Mouse (Mus musculus): ENCODE data around the gene Mapkapk2. TPM values are rescaled to one million over a fixed set of nuclear protein-coding genes. Genes with fewer than 3 reads are reported as not detected.

The Mapkapk2 gene
- polyA plus RNA-seq, 1 experiment from 2014 or later = 40.4 TPM

- Histone ChIP-seq H3K9me3 (no peaks in the 10 kb centered on the region), H3K4me2 (no peak overlapping the region), H3K36me3 (no peaks in the 10 kb centered on the region), H3K27me3 (no peaks in the 10 kb centered on the region), H3K4me3 (no peak overlapping the region), H3K27ac (no peak overlapping the region), H3K9ac (no peak overlapping the region), H3K4me1 (no peaks in the 10 kb centered on the region)
- 73% methylated on average over 17 of the region's 17 CpGs for WGBS
- no peak for ATAC-seq (ENCODE audit: insufficient number of reproducible peaks, insufficient read depth, low FRiP score, low TSS enrichment, low read depth)
Measured at GRCm38 (mm10) chr1:131010201-131011153, 87.1 kb downstream of the Mapkapk2 start.

- Histone ChIP-seq H3K27me3 (no peaks in the 10 kb centered on the region), H3K9ac (no peak overlapping the region), H3K9me3 (no peaks in the 10 kb centered on the region), H3K4me2 (no peak overlapping the region), H3K4me3 (no peak overlapping the region), H3K27ac (no peak overlapping the region), H3K36me3 (no peaks in the 10 kb centered on the region), H3K4me1 (0 out of 2 replicates have a peak, but pooled peaks cover 3% of the 10 kb centered on the region)
- ATAC-seq (ENCODE audit: insufficient number of reproducible peaks, insufficient read depth, low FRiP score, low TSS enrichment, low read depth) = no peak
- 88% methylated on average over 1 of the region's 1 CpGs for WGBS
Measured at GRCm38 (mm10) chr1:131006069-131006468, 91.6 kb downstream of the Mapkapk2 start.

Other genes starting within 250 kb of the Mapkapk2 start
- not detected in 2 replicates for gene Fcmr, start 232.2 kb downstream of the Mapkapk2 start, polyA plus RNA-seq (2015; fragmentation: Nextera tagmentation; extraction: Ambion mirVana)
- gene Il24, start 210.4 kb downstream of the Mapkapk2 start, polyA plus RNA-seq (2015; fragmentation: Nextera tagmentation; extraction: Ambion mirVana) = 0.18 TPM in 1 of 2 replicates, not detected in the other
- gene Il20, start 186.4 kb downstream of the Mapkapk2 start, polyA plus RNA-seq (2015; fragmentation: Nextera tagmentation; extraction: Ambion mirVana) = not detected in 2 replicates
- not detected in 2 replicates for gene Il19, start 157.7 kb downstream of the Mapkapk2 start, polyA plus RNA-seq (2015; fragmentation: Nextera tagmentation; extraction: Ambion mirVana)
- gene Il10, start 78.0 kb downstream of the Mapkapk2 start, polyA plus RNA-seq (2015; fragmentation: Nextera tagmentation; extraction: Ambion mirVana) = not detected in 2 replicates
- gene Dyrk3, start 40.5 kb upstream of the Mapkapk2 start, polyA plus RNA-seq (2015; fragmentation: Nextera tagmentation; extraction: Ambion mirVana) = 3.3 and 3.9 TPM in 2 replicates
- gene Eif2d, start 55.4 kb upstream of the Mapkapk2 start, polyA plus RNA-seq (2015; fragmentation: Nextera tagmentation; extraction: Ambion mirVana) = 61.3 and 68.7 TPM in 2 replicates
- 1.7 and 1.8 TPM in 2 replicates for gene Rassf5, start 147.4 kb upstream of the Mapkapk2 start, polyA plus RNA-seq (2015; fragmentation: Nextera tagmentation; extraction: Ambion mirVana)
- 2.7 and 3.6 TPM in 2 replicates for gene Ikbke, start 181.8 kb upstream of the Mapkapk2 start, polyA plus RNA-seq (2015; fragmentation: Nextera tagmentation; extraction: Ambion mirVana)